Mouse (Mus musculus) gastrocnemius, postnatal 10 days (tissue): ENCODE measurements around the gene Ache. TPM values are rescaled to one million over a fixed set of nuclear protein-coding genes. Genes with fewer than 3 reads are reported as not detected.

Source experiments
- DNase-seq: peaks from one replicate; pipeline ENCODE4 v3.0.0; 2021; ENCODE audit warnings: mixed read lengths
- microRNA-seq, 2 experiments: library from miRNA; unstranded; fragments of <30 nt; microRNA quantifications; one replicate each; pipeline ENCODE4 v1.2.0; 2021
- total RNA-seq, 2 experiments: library from RNA; stranded (reverse); gene quantifications; 2 replicates each; pipeline ENCODE4 v1.2.3; 2021

The Ache gene
- total RNA-seq, 2 experiments from 2014 or later = 62.4 to 68.2 TPM

DNA sequence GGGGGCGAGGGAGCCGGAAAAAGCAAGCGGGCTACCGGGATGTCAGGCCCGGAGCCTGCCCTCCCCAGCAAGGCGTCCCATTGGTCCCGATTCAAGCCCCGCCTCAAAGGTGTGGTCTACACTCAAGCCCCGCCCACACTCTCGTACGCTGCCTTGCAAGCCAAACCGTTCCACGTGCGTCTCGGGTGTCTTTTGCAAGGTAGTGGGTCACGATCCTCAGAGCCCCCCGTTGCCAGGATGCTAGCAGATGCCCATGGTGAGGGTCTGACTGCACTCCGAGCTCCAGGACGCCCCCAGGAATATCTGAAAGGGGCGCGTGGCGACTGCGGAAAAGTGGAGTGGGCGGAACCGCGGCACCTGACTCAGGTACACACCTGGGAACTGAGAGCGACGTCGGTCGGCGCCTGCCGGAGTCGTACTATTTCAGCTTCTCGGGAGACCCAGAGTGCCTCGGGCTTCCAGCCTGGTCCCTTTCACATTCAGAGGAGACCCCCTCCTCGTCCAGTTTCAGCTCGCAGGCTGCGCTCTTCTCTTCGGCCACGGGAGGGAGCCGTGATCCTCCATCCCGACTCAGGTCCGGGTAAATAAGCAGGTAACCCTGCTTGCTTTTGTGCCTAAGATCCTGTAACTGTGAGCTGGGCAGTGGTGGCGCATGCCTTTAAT is 46.3 kb downstream of the Ache start, which contains the start of gene Slc12a9:
Gene Slc12a9, minus strand, starts transcription at position 86 of the 663 bp plus-strand sequence.
- peak; percentile 95 for DNase-seq

DNA sequence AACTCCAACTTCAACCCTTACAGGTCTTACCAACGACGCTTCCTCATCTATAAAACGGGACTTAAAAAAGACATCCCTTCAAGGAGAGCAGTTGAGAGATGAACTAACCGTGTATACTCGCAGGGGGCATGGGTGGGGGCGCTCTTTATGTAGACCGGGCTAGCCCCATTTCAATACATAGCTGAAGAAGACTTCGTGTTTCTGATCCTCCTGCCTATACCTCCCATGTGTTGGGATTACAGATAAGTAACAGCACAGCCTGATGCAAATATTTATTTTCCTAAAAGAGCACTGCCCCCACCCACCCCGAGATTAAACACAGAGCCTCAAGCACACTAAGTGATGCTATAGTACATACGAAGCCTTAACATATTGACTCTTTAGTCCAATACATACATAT is 47.0 kb downstream of the Ache start:
- no peak for DNase-seq

DNA sequence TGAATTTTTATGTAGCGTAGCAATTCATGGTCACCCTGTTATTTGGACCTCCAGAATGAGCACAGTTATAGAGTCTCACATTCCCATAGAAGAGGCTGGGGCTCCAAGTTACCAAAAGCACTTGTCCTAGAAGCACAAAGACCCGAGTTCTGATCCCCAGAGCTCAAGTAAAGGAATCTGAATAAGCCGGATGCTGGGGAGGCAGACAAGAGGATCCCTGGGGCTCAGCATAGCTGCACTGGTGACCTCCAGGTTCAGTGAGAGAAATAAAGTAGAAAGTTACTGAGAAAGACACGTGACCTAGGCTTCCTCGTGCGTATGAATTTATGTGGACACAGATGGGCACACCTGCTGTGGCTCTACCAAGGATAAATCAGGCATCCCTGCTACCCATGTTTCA is 47.7 kb downstream of the Ache start:
- DNase-seq = no peak

DNA sequence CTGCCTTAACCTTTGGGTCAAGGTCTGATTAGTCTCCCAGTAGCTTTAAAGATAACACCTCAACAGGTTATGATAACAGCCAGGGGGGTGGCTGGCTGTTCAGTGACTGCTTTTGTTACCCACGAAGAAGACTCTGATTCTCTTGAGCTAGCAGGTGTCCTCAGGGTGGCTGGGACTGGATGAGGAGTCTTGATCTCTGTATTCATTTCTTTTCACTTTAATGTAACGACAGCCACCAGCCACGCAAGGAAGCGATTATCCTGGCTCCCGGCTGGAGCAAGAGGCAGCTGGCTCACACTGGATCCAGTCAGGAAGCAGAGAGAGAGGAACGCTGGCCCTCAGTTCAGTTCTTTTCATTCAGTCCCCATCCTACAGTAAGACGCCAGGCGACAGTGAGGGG is 49.9 kb downstream of the Ache start:
- no peak for DNase-seq

DNA sequence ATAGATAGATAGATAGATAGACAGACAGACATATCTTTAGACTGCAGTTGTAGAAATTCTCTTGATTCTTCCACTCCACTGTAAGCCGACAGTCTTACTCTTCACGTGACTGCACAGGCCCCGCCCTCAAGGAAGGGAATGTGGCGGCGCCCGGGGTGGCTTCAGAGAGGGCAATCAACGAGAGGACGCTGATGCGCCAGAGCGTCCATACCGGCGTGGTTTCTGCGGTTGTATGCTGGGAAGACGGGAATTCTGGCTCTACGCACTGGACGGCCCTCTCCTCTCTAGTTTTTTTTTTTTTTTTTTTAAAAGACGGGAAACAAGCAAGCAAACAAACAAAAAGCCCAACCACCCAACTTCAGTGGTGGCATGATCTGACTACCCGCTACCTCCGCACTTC is 50.9 kb downstream of the Ache start:
- peak; percentile 87 for DNase-seq

DNA sequence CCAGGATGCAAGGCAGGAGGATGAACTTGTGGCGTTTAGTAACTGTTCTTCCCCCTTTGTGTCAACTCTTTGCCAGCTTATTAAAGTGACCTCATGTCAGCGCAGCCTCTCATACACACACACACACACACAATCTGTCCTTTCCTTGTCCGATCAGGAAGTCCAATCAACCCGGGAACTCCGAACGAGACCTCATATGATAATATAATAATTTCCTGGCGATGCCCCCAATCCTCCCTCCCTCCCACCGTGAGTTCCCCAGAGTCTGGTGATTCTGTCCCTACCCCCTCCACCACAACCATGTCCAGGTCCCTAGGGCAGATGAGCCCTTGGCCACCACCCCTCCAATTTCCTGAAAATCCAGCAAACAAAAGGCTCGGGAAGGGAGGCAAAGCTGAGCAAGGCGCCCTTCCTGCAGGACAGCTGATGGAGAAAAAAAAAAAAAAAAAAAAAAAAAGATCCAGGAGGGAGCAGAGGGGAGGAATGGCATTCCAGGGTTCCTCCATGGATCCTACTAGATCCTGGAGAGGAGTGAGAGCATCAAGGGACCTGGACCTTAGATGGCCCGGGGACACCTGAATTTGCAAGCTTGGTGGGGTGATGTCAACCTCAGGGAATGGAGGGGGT is 51.5 kb downstream of the Ache start:
- DNase-seq = peak; percentile 42

DNA sequence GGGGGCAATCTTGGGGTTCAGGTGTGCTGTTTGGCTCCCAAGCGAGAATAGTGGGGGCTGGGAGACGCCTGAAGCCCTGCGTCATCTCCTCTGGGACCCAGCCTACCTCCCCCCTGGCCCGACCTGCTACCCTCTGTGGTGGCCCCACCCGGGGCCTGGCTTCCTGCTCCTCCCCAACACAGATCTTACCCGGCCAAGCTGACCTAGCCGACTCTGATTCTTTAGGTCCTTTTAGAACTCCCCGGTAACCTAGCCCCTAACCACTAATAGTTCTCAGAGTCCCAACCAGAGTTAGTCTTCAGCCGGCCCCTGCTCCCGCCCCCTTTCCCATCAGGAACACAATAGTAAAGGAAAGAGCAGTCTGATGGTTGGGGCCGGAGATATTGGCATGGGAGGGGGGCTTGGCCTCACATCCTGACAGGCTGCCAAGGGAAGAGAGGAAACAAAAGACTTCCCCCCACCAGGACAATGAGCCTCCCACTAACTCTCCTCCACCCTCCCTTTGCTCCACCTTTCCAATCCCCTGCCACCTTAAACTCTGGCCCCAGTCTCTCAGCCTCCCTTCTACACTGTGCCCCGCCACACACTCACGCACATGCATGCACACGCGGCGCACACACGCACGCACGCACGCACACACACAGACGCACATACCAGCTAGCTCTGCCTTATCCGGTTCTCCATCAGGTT is 52.1 kb downstream of the Ache start:
- DNase-seq = peak; percentile 33

DNA sequence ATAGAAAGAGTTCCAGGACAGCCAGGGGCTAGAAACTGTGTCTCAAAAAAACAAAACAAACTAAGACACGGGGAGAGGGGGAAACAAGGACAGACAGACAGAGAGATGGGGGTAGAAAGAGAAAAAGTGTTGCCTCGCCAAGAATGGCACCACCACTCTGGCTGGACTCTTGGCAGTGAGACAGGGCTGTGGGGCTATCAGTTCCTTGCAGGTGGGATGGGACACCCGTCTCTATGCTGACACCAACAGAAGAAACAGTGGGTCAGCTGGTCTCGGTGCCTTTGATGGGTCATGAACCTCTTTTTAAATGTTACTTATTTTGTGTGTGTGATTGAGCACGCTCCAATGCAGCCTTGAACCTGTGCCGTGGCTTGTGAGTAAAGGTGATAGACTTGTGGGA is 52.9 kb downstream of the Ache start:
- no peak for DNase-seq

DNA sequence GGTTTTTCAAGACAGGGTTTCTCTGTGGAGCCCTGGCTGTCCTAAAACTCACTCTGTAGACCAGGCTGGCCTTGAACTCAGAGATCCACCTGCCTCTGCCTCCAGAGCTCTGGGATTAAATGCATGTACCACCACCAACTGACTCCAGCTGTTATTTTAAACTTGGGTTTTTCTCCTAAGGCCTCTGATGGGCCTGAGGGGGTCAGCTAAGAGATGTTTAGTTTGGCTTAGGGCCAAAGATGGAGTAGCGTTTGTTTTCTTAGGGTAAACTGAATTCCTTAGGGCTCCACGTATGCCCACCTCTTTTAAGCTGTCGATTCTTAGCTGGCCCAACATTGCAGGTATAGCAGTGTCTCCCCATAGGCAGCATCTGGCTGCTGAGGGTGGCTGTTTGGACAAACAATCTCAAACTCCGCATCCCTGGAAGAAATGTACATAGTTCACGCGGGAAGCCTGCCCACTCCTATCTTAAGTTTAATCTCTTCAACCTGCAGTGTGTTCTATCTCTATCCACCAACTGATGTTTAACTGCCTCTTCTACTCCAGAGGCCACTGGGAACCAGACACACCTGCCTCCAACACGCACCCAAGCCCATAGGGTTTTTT is 55.2 kb downstream of the Ache start:
- no peak for DNase-seq

DNA sequence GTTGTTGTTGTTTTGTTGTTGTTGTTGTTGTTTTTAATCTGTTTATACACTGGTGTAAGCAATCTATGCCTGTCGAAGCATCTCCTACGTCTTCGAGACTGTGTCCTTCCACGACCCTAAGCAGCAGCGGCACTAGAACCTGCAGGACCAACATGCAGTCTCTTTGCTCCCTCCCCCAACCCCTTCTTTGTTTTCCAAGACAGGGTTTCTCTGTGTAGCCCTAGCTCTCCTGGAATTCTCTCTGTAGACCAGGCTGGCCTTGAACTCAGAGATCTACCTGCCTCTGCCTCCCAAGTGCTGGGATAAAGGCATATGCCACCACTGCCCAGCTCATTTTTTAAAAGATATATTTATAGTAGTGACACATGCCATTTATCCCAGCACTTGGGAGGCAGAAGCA is 56.1 kb downstream of the Ache start:
- no peak for DNase-seq

DNA sequence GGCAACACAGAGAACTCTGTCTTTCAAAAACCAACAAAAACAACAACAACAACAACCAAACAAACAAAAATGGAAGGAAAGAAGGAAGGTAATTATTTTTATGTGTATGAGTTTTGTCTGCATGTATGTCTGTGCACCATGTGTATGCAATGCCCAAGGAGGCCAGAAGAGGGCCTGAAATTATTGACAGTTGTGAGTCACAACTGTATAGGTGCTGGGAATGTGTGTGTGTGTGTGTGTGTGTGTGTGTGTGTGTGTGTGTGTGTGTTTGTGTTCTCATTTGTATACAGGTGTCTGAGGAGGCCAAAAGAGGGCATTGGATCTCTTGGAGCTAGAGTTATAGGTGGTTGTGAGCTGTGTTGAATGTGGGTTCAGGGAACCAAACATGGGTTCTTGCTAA is 56.5 kb downstream of the Ache start:
- DNase-seq = no peak

Small RNAs within 50 kb of the gene (microRNA-seq; reads per million reads assigned to microRNA genes)
- gene Mir7036 (0 to 0.50 reads per million in 2 experiments), gene Mir8116 (0 reads per million in 2 experiments)

Other genes starting within 250 kb of the Ache start
- 10 to 100 TPM; 33.4 to 37.0 TPM for gene Ap1s1, start 241.4 kb upstream of the Ache start, total RNA-seq
- gene Serpine1, start 215.3 kb upstream of the Ache start, total RNA-seq = 1 to 10 TPM; 2.2 to 2.9 TPM
- 10 to 100 TPM in 1 of 2 experiments, 1 to 10 TPM in 1; 9.2 to 14.2 TPM for gene Trim56, start 171.3 kb upstream of the Ache start, total RNA-seq
- not detected for gene Muc3, start 138.2 kb upstream of the Ache start, total RNA-seq
- gene Muc3a, start 75.1 kb upstream of the Ache start, total RNA-seq = under 1 TPM; 0.23 to 0.59 TPM
- 10 to 100 TPM; 37.2 to 43.6 TPM for gene Ufsp1, start 7.1 kb downstream of the Ache start, total RNA-seq
- 10 to 100 TPM; 58.1 to 93.2 TPM for gene Srrt, start 20.2 kb downstream of the Ache start, total RNA-seq
- 10 to 100 TPM; 13.1 to 17.3 TPM for gene Trip6, start 26.9 kb downstream of the Ache start, total RNA-seq
- gene Slc12a9, start 46.1 kb downstream of the Ache start, total RNA-seq = 1 to 10 TPM; 4.2 to 7.4 TPM
- gene Ephb4, start 62.6 kb downstream of the Ache start, total RNA-seq = 10 to 100 TPM; 30.6 to 38.8 TPM
- gene Zan, start 189.5 kb downstream of the Ache start, total RNA-seq = under 1 TPM; 0.23 to 0.31 TPM
- 10 to 100 TPM; 16.6 to 18.5 TPM for gene Pop7, start 215.0 kb downstream of the Ache start, total RNA-seq
- 10 to 100 TPM; 23.0 to 25.3 TPM for gene Gigyf1, start 231.0 kb downstream of the Ache start, total RNA-seq
- gene Epo, start 245.7 kb downstream of the Ache start, total RNA-seq = not detected
- gene Gnb2, start 246.0 kb downstream of the Ache start, total RNA-seq = 100 to 1,000 TPM; 301 to 324 TPM